Mouse (Mus musculus) thymus, adult 2 months (tissue): Measurements from ENCODE around the gene Atp6v0c.

Experiments
- CTCF ChIP-seq: fragments of 200-500 bp; IDR thresholded peaks from 2 replicates; pipeline ENCODE4 v1.5.1; 2012; ENCODE audit warnings: mild to moderate bottlenecking, control low read depth, low read length, moderate library complexity, borderline replicate concordance; ENCODE audit not compliant: control insufficient read depth, poor library complexity, insufficient read depth; ENCODE audit errors: extremely low read depth
- POLR2A ChIP-seq: fragments of 200-500 bp; IDR thresholded peaks from 2 replicates; pipeline ENCODE4 v1.6.1; 2012; ENCODE audit warnings: mild to moderate bottlenecking, low read length, control low read depth, moderate library complexity; ENCODE audit not compliant: control insufficient read depth, poor library complexity, insufficient read depth; ENCODE audit errors: extremely low read depth

- TF ChIP-seq CTCF, result no peak
- no peak for TF ChIP-seq POLR2A
Measured at GRCm38 (mm10) chr17:24139968-24140367, 29.5 kb downstream of the Atp6v0c start.
